Mouse (Mus musculus): ENCODE measurements at regions not wholly inside any gene's neighbourhood (a gene's known extent, or its start where the extent isn't known, plus 50 kb on each side); places are given as distances from the start of the nearest gene placed in this dataset.
A peak's percentile ranks its signal among the peaks of the same experiment; 100 is the strongest.

GRCm38 (mm10) chr10:87733241-87733640 is 124.8 kb upstream of the Igf1 start:
- no peak for DNase-seq

GRCm38 (mm10) chr10:87740323-87740722 is 117.7 kb upstream of the Igf1 start:
- peak; percentile 24 for DNase-seq

GRCm38 (mm10) chr10:87742766-87743165 is 115.3 kb upstream of the Igf1 start:
- DNase-seq, result no peak

DNA sequence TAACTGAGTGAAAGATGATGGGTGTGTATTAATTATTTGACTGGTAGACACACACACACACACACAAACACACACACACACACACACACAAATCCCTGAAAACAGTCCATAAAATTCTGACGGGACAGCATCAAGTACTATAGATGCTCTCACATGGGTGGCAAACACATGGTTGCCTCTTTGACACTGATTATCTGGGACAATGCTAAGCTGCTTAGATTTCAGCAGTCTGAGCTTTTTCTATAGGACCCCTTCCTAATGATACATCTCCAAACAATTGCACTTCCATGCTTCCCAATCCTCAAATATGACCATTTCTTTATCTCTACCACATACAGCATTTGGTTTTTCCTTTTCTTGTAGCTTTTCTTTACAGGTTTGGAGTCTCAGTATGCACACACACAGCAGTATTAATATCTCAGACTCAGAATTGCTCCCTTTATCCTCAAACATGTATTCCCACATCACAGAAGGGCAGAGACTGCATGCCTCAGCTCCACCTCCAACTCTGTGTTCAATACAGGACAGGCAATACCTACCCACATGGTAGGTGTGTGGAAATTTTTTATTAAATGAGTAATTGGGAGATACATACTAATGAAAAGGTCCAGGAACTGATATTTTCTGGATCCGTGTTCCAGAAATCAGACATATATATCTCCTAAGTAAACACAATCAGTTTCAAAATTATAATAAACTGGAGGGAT is 110.1 kb upstream of the Igf1 start:
- no peak for DNase-seq

- DNase-seq, result peak; percentile 10
Measured at GRCm38 (mm10) chr10:87748631-87749193, 109.4 kb upstream of the Igf1 start.

- no peak for DNase-seq
Measured at GRCm38 (mm10) chr10:87750321-87750720, 107.7 kb upstream of the Igf1 start.

DNA sequence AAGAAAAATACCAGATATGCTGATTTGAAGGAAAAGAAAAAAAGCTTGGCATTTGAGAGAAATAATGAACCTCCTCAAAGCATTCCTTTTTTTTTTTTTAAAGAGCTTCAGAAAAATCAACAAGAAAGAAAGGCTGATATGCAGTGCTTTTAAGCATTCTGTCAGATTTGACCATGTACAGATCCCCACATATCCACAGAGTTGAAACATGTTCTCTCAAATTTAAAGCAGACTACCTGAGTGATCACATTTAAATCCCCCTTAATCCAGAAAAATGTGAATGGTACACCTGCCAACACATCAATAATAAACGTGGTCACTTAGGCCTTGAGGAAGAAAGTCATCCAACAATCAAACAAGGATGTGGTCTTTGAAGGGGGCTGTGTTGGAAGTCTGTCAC is 107.1 kb upstream of the Igf1 start:
- no peak for DNase-seq

GRCm38 (mm10) chr10:87752117-87752516 is 105.9 kb upstream of the Igf1 start:
- no peak for DNase-seq

GRCm38 (mm10) chr10:87753483-87753882 is 104.6 kb upstream of the Igf1 start:
- DNase-seq, result no peak

DNA sequence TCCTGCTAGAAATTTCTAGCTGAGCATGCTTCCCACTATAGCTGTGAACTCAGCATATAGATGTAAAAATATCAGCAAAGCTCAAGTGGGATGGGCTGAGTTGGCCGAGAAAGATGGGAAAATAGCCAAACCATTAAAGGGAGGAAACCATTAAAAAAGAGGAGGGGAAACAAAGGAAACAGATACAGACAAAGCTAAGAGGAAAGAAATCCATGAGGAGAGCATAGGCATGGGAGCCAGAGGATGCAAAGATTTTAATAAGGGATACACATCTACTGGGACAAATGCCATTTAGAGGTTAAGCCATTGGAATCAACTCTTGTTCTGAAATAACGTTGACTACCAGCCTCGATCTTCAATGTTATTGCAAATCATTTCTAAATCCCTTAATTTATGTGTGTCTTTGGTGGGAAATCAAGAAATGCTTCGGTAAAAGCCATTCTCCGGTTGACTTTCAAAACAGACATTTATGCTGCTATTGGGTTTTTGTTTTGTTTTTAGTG is 96.5 kb upstream of the Igf1 start:
- DNase-seq, result no peak

GRCm38 (mm10) chr10:87787521-87787920 is 70.5 kb upstream of the Igf1 start:
- peak; percentile 35 for DNase-seq

GRCm38 (mm10) chr10:87792346-87792745 is 65.7 kb upstream of the Igf1 start:
- no peak for DNase-seq

DNA sequence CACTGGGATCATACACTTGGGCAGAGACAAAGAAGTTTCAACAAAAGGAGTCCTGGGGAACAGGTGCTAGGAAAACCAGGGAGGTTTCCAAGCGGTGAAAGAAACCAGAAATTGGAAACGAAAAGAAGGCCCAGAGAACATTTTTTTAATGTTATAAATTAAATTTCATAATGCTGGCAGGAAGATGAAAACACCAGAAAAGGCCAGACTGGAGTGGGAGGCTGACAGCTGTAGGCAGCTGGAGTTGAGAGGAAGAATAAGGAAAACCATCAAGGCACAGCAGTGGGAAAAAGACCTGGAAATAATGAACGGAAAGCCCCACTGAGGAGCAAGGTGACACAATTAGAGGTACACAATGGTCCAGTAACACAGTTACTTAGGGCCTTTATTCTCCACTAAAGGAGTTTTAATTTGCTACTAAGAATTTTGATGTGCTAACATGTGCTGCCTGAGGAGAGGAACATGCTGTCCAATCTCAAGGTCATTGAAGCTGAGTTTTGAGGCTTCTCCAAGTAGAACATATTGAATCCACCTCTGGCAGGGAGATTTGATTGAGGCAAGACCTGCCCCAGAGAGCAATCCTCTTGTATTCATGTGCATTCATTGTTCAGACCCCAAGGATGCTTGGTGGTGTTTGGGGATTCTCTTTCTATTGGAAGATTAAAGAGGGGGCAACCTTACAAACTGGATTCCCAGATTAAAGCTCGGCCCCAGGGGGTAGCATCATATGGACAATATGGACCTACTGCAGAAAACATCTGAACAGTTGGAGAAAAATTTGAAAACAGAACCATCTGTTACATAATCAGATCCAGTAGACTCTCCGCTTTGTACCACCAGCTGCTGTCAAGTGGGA is 53.9 kb upstream of the Igf1 start:
- DNase-seq, result no peak

DNA sequence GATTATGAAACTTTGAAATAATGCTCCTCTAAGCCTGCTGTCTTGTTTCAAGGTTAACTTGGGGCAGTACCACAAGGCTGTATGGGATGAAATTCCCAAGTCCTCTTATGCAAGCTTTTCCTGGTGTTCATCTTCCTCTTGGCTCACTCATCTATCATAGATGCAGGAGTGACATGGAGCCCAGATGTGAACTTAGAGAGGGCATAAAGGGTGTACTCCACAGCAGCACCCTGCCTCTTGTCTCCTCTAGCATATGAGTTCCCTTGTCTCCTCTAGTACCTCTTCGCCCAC is 53.3 kb upstream of the Igf1 start:
- DNase-seq, result no peak
